Mouse (Mus musculus) lung, adult 2 months (tissue): Measurements from ENCODE around the gene Carmil1.

ENCODE experiments used
- CTCF ChIP-seq: fragments of 200-500 bp; IDR thresholded peaks from 2 replicates; pipeline ENCODE4 v1.5.1; 2011; ENCODE audit warnings: mild to moderate bottlenecking, low read length, control low read depth; ENCODE audit not compliant: insufficient read depth
- POLR2A ChIP-seq: fragments of 200-500 bp; IDR thresholded peaks from 2 replicates; pipeline ENCODE4 v1.6.1; 2011; ENCODE audit warnings: low read depth, mild to moderate bottlenecking, control low read depth, low read length, borderline replicate concordance; ENCODE audit errors: extremely low read depth

GRCm38 (mm10) chr13:24176835-24177234 lies 103.8 kb downstream of the Carmil1 start:
- TF ChIP-seq POLR2A = no peak
- no peak for TF ChIP-seq CTCF
